Mouse (Mus musculus) liver, embryonic 13.5 days (tissue): ENCODE measurements at regions not wholly inside any gene's neighbourhood (a gene's known extent, or its start where the extent isn't known, plus 50 kb on each side); places are given as distances from the start of the nearest gene placed in this dataset.
A peak's percentile ranks its signal among the peaks of the same experiment; 100 is the strongest.

Experiments
- ATAC-seq: fragments of 200-750 bp; cut with Nextera tagmentation; 2 replicates; pipeline ENCODE4 v1.8.0; 2017; ENCODE audit warnings: low read depth, mild to moderate bottlenecking, moderate number of reproducible peaks, moderate library complexity
- DNase-seq: peaks from one replicate; pipeline ENCODE4 v3.0.0; 2022
- H3K27ac ChIP-seq: fragments of 300-500 bp; sonication (generic); 2 replicates; pipeline ENCODE4 v1.5.1; 2015; ENCODE audit warnings: moderate library complexity, mild to moderate bottlenecking, inconsistent platforms
- H3K27me3 ChIP-seq: fragments of 300-500 bp; sonication (generic); 2 replicates; pipeline ENCODE4 v1.6.1; 2015; ENCODE audit warnings: mild to moderate bottlenecking, inconsistent platforms
- H3K36me3 ChIP-seq: fragments of 300-500 bp; sonication (generic); 2 replicates; pipeline ENCODE4 v1.6.1; 2015; ENCODE audit warnings: mild to moderate bottlenecking, inconsistent platforms
- H3K4me1 ChIP-seq: fragments of 300-500 bp; sonication (generic); replicated peaks from 2 replicates; pipeline ENCODE4 v1.6.1; 2015; ENCODE audit warnings: inconsistent platforms
- H3K4me2 ChIP-seq: fragments of 300-500 bp; sonication (generic); 2 replicates; pipeline ENCODE4 v1.6.1; 2015; ENCODE audit warnings: inconsistent platforms, mild to moderate bottlenecking, moderate library complexity
- H3K4me3 ChIP-seq: fragments of 300-500 bp; sonication (generic); replicated peaks from 2 replicates; pipeline ENCODE4 v1.5.1; 2015; ENCODE audit warnings: mild to moderate bottlenecking, inconsistent platforms
- H3K9ac ChIP-seq: fragments of 300-500 bp; sonication (generic); 2 replicates; pipeline ENCODE4 v1.6.1; 2015; ENCODE audit warnings: mild to moderate bottlenecking, inconsistent platforms
- H3K9me3 ChIP-seq: fragments of 300-500 bp; sonication (generic); replicated peaks from 2 replicates; pipeline ENCODE4 v1.6.1; 2016; ENCODE audit warnings: inconsistent platforms
- WGBS: fragments of 180-500 bp; shearing (Covaris S2); methylation state at CpG from one replicate; pipeline ENCODE4 v1.1.7; 2015; ENCODE audit not compliant: insufficient replicate concordance; 5-methylcytosine and 5-hydroxymethylcytosine counted together

GRCm38 (mm10) chr14:25401104-25401963, 57.7 kb upstream of the Zmiz1 start:
- 18% methylated on average over 19 of the region's 19 CpGs for WGBS
- peak overlapping the region; percentile 41 for H3K4me3 ChIP-seq
- H3K9me3 ChIP-seq, result no peaks in the 10 kb centered on the region
- ATAC-seq (peak; percentile 89), DNase-seq (peak; percentile 85)
- H3K27ac ChIP-seq, result peak overlapping the region; percentile 95
- peak overlapping the region; percentile 71 for H3K9ac ChIP-seq
- H3K36me3 ChIP-seq, result no peaks in the 10 kb centered on the region
- H3K4me2 ChIP-seq, result peak overlapping the region; percentile 68
- no peaks in the 10 kb centered on the region for H3K27me3 ChIP-seq
- peaks cover 90% of the 10 kb centered on the region for H3K4me1 ChIP-seq

DNA sequence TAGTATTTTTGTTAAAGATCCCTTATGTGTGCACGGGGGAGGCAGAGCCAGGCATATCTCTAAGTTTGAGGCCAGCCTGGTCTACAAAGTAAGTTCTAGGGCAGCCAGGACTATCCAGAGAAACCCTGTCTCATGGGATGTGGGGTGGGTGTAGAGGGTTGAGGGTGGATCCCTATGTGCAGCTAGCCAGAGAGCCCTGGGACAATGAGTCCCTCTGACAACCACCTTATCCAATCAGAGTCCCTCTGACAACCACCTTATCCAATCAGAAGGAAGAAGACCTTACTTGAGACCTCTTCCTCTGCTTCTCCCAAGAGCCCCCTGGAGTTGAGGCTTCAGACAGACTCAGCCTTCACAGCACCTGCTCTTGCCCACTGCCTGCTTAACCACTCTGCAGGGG, 56.6 kb upstream of the Zmiz1 start:
- peak overlapping the region; percentile 71 for H3K9ac ChIP-seq
- WGBS, result 18% methylated on average over 1 of the region's 1 CpGs
- ATAC-seq, result peak; percentile 45
- no peaks in the 10 kb centered on the region for H3K27me3 ChIP-seq
- peak; percentile 29 for DNase-seq
- no peaks in the 10 kb centered on the region for H3K36me3 ChIP-seq
- no peaks in the 10 kb centered on the region for H3K9me3 ChIP-seq
- peak overlapping the region; percentile 41 for H3K4me3 ChIP-seq
- peak overlapping the region; percentile 68 for H3K4me2 ChIP-seq
- H3K27ac ChIP-seq, result peak overlapping the region; percentile 95
- peaks cover 79% of the 10 kb centered on the region for H3K4me1 ChIP-seq

GRCm38 (mm10) chr14:25405191-25405590, 53.8 kb upstream of the Zmiz1 start:
- ATAC-seq, result no peak
- 76% methylated on average over 4 of the region's 4 CpGs for WGBS
- H3K9ac ChIP-seq, result no peak overlapping the region
- no peak overlapping the region for H3K4me3 ChIP-seq
- H3K36me3 ChIP-seq, result no peaks in the 10 kb centered on the region
- H3K9me3 ChIP-seq, result no peaks in the 10 kb centered on the region
- no peaks in the 10 kb centered on the region for H3K27me3 ChIP-seq
- no peak overlapping the region for H3K4me2 ChIP-seq
- no peak overlapping the region for H3K27ac ChIP-seq
- H3K4me1 ChIP-seq, result peaks cover 51% of the 10 kb centered on the region
- DNase-seq, result no peak

DNA sequence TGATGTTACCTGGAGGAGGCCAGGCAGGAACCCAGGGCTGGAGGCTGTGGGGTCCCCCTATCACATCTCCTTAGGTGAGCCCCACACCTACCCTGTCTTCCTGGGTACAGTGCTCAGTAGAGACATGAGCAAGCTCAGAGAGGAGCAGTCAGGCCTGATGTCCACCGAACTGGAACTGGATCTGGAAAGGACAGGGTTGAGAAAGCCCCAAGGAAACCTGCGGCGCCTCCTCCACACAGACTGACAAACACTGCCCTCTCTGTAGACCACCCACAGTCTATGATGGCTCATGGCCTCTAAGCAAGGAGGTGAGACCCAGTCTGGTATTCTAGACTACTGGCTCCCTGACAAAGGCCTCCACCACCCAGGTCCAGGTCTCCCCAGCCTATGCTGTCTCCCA, 52.9 kb upstream of the Zmiz1 start:
- H3K4me1 ChIP-seq, result peaks cover 43% of the 10 kb centered on the region
- DNase-seq (no peak), ATAC-seq (no peak)
- no peak overlapping the region for H3K4me3 ChIP-seq
- H3K27me3 ChIP-seq, result no peaks in the 10 kb centered on the region
- no peak overlapping the region for H3K4me2 ChIP-seq
- WGBS, result 76% methylated on average over 3 of the region's 3 CpGs
- no peak overlapping the region for H3K9ac ChIP-seq
- no peak overlapping the region for H3K27ac ChIP-seq
- H3K9me3 ChIP-seq, result no peaks in the 10 kb centered on the region
- no peaks in the 10 kb centered on the region for H3K36me3 ChIP-seq

GRCm38 (mm10) chr14:25406613-25407012, 52.4 kb upstream of the Zmiz1 start:
- Histone ChIP-seq H3K9ac (no peak overlapping the region), H3K9me3 (no peaks in the 10 kb centered on the region), H3K27me3 (no peaks in the 10 kb centered on the region), H3K36me3 (no peaks in the 10 kb centered on the region), H3K4me3 (no peak overlapping the region), H3K27ac (no peak overlapping the region), H3K4me2 (no peak overlapping the region), H3K4me1 (peaks cover 37% of the 10 kb centered on the region)
- DNase-seq, result no peak
- ATAC-seq, result no peak
- WGBS, result 83% methylated on average over 6 of the region's 6 CpGs

DNA sequence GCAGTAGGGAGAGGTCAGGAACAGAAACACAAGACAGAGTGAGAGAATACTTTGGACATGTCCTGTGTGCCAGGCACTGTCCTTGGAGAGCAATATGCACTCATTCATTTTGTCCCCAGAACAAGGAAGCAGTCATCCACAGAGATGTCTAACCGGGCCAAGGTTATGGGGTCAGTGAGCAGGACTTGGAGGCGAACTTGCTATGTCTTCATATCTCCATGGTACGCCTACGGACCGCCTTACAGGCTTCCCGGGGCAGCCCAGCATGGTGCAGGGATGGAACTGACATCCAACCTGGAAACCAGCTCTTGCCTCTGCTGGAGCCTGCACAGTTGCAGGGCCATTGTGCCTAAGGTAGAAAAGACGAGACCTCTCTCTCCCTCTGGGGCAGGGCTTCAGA, 51.9 kb upstream of the Zmiz1 start:
- WGBS, result 76% methylated on average over 7 of the region's 7 CpGs

More for the DNA sequence above, 51.9 kb upstream of the Zmiz1 start:
- ATAC-seq (no peak), DNase-seq (no peak)
- no peaks in the 10 kb centered on the region for H3K9me3 ChIP-seq
- no peak overlapping the region for H3K27ac ChIP-seq
- H3K36me3 ChIP-seq, result no peaks in the 10 kb centered on the region
- H3K9ac ChIP-seq, result no peak overlapping the region; the same call in 1 of the 2 replicates
- no peaks in the 10 kb centered on the region for H3K27me3 ChIP-seq
- H3K4me1 ChIP-seq, result peaks cover 32% of the 10 kb centered on the region
- no peak overlapping the region for H3K4me3 ChIP-seq
- no peak overlapping the region for H3K4me2 ChIP-seq
